Mouse (Mus musculus) intestine, postnatal 0 days (tissue): ENCODE results near the gene Dlgap1. TPM values are rescaled to one million over a fixed set of nuclear protein-coding genes. Genes with fewer than 3 reads are reported as not detected.
"Not testable (repeated sequence)": the region's sequence is repeated elsewhere in the genome, so short reads cannot be mapped to it uniquely, and the experiment has no call there.

Experiments
- ATAC-seq: fragments of 200-750 bp; cut with Nextera tagmentation; 2 replicates; pipeline ENCODE4 v1.8.0; 2017; ENCODE audit warnings: mild to moderate bottlenecking, moderate TSS enrichment, moderate library complexity
- H3K27ac ChIP-seq: fragments of 300-500 bp; sonication (generic); 2 replicates; pipeline ENCODE4 v1.5.1; 2014; ENCODE audit warnings: mild to moderate bottlenecking, low read depth, low read length, moderate library complexity
- H3K27me3 ChIP-seq: fragments of 300-500 bp; sonication (generic); replicated peaks from 2 replicates; pipeline ENCODE4 v1.6.1; 2014; ENCODE audit warnings: low read length, mixed read lengths; ENCODE audit not compliant: control insufficient read depth, insufficient read depth
- H3K36me3 ChIP-seq: fragments of 300-500 bp; sonication (generic); 2 replicates; pipeline ENCODE4 v1.6.1; 2014; ENCODE audit warnings: mild to moderate bottlenecking, moderate library complexity; ENCODE audit not compliant: control insufficient read depth, insufficient read depth
- H3K4me1 ChIP-seq: fragments of 300-500 bp; sonication (generic); replicated peaks from 2 replicates; pipeline ENCODE4 v1.6.1; 2014; ENCODE audit warnings: antibody characterized with exemption, low read length, mixed read lengths; ENCODE audit not compliant: control insufficient read depth, insufficient read depth
- H3K4me2 ChIP-seq: fragments of 300-500 bp; sonication (generic); replicated peaks from 2 replicates; pipeline ENCODE4 v1.6.1; 2014; ENCODE audit warnings: low read depth, mild to moderate bottlenecking, moderate library complexity
- H3K4me3 ChIP-seq: fragments of 300-500 bp; sonication (generic); 2 replicates; pipeline ENCODE4 v1.5.1; 2014; ENCODE audit warnings: low read depth, low read length
- H3K9ac ChIP-seq: fragments of 300-500 bp; sonication (generic); 2 replicates; pipeline ENCODE4 v1.6.1; 2014; ENCODE audit warnings: mild to moderate bottlenecking, low read depth, low read length
- H3K9me3 ChIP-seq: fragments of 300-500 bp; sonication (generic); 2 replicates; pipeline ENCODE4 v1.6.1; 2016; ENCODE audit warnings: mixed run types; ENCODE audit not compliant: control insufficient read depth
- CTCF ChIP-seq: sonication (generic); IDR thresholded peaks from 2 replicates; pipeline ENCODE4 v1.5.1; 2016; ENCODE audit warnings: low read depth, mild to moderate bottlenecking, control low read depth, antibody characterized with exemption, moderate library complexity
- WGBS: fragments of 180-500 bp; shearing (Covaris S2); extraction: QIAGEN DNeasy Blood & Tissue Kit; methylation state at CpG from one replicate; pipeline ENCODE4 v1.1.7; 2014; 5-methylcytosine and 5-hydroxymethylcytosine counted together
- polyA plus RNA-seq: library from polyadenylated mRNA; unstranded; fragments of >200 nt; fragmentation: Nextera tagmentation; extraction: Ambion mirVana; gene quantifications from 2 replicates; pipeline ENCODE4 v1.2.1, GENCODE M21; 2015

Gene Dlgap1
- polyA plus RNA-seq, 1 experiment from 2014 or later, result 0.85 TPM

GRCm38 (mm10) chr17:70534321-70534720 is 565.4 kb downstream of the Dlgap1 start:
- WGBS, result 64% methylated on average over 3 of the region's 3 CpGs
- Histone ChIP-seq H3K4me2 (no peak overlapping the region), H3K27me3 (no peaks in the 10 kb centered on the region), H3K27ac (no peak overlapping the region), H3K4me1 (no peaks in the 10 kb centered on the region), H3K4me3 (no peak overlapping the region), H3K36me3 (no peaks in the 10 kb centered on the region), H3K9me3 (no peaks in the 10 kb centered on the region), H3K9ac (no peak overlapping the region)
- ATAC-seq, result no peak
- no peak for TF ChIP-seq CTCF

GRCm38 (mm10) chr17:70541816-70542215 is 572.9 kb downstream of the Dlgap1 start:
- TF ChIP-seq CTCF, result no peak
- Histone ChIP-seq H3K4me1 (no peaks in the 10 kb centered on the region), H3K27ac (no peak overlapping the region), H3K4me2 (no peak overlapping the region), H3K27me3 (no peaks in the 10 kb centered on the region), H3K9ac (no peak overlapping the region), H3K4me3 (no peak overlapping the region), H3K36me3 (no peaks in the 10 kb centered on the region), H3K9me3 (no peaks in the 10 kb centered on the region)
- 90% methylated on average over 4 of the region's 4 CpGs for WGBS
- no peak for ATAC-seq

- ATAC-seq, result no peak
- Histone ChIP-seq H3K4me2 (no peak overlapping the region), H3K36me3 (no peaks in the 10 kb centered on the region), H3K9me3 (no peaks in the 10 kb centered on the region), H3K4me3 (no peak overlapping the region), H3K4me1 (no peaks in the 10 kb centered on the region), H3K27me3 (no peaks in the 10 kb centered on the region), H3K27ac (no peak overlapping the region), H3K9ac (no peak overlapping the region)
- TF ChIP-seq CTCF, result peak; percentile 32; the same call in 1 of the 2 replicates
- WGBS, result 89% methylated on average over 4 of the region's 4 CpGs
These were observed 581.9 kb downstream of the Dlgap1 start for GRCm38 (mm10) chr17:70550793-70551192.

- no peak overlapping the region for H3K4me3 ChIP-seq
- H3K9ac ChIP-seq, result no peak overlapping the region
- no peak for ATAC-seq
- no peaks in the 10 kb centered on the region for H3K4me1 ChIP-seq
- H3K36me3 ChIP-seq, result no peaks in the 10 kb centered on the region
- no peak for TF ChIP-seq CTCF
- 0 out of 2 replicates have a peak overlapping the region, but pooled peaks have one; percentile 24 for H3K4me2 ChIP-seq
- H3K27ac ChIP-seq, result no peak overlapping the region
- no peaks in the 10 kb centered on the region for H3K27me3 ChIP-seq
- 43% methylated on average over 7 of the region's 7 CpGs for WGBS
- H3K9me3 ChIP-seq, result no peaks in the 10 kb centered on the region
These were observed 592.7 kb downstream of the Dlgap1 start for GRCm38 (mm10) chr17:70561547-70561946.

GRCm38 (mm10) chr17:70570848-70571247 is 602.0 kb downstream of the Dlgap1 start:
- WGBS, result 75% methylated on average over 5 of the region's 5 CpGs
- Histone ChIP-seq H3K9ac (no peak overlapping the region), H3K9me3 (no peaks in the 10 kb centered on the region), H3K27ac (no peak overlapping the region), H3K36me3 (no peaks in the 10 kb centered on the region), H3K4me1 (no peaks in the 10 kb centered on the region), H3K4me3 (no peak overlapping the region), H3K4me2 (no peak overlapping the region), H3K27me3 (no peaks in the 10 kb centered on the region)
- TF ChIP-seq CTCF, result no peak
- no peak for ATAC-seq

- Histone ChIP-seq H3K36me3 (no peaks in the 10 kb centered on the region), H3K4me2 (no peak overlapping the region), H3K4me1 (no peaks in the 10 kb centered on the region), H3K9me3 (no peaks in the 10 kb centered on the region), H3K9ac (no peak overlapping the region), H3K27me3 (no peaks in the 10 kb centered on the region), H3K4me3 (no peak overlapping the region), H3K27ac (no peak overlapping the region)
- no peak for TF ChIP-seq CTCF
- no peak for ATAC-seq
- 68% methylated on average over 8 of the region's 8 CpGs for WGBS
These were observed 614.2 kb downstream of the Dlgap1 start for GRCm38 (mm10) chr17:70583042-70583441.

GRCm38 (mm10) chr17:70586735-70587425 is 618.0 kb downstream of the Dlgap1 start:
- no peak overlapping the region for H3K27ac ChIP-seq
- H3K9ac ChIP-seq, result no peak overlapping the region
- no peaks in the 10 kb centered on the region for H3K9me3 ChIP-seq
- no peaks in the 10 kb centered on the region for H3K4me1 ChIP-seq
- H3K4me2 ChIP-seq, result no peak overlapping the region
- TF ChIP-seq CTCF, result no peak
- no peak for ATAC-seq
- H3K27me3 ChIP-seq, result no peaks in the 10 kb centered on the region
- no peaks in the 10 kb centered on the region for H3K36me3 ChIP-seq
- 80% methylated on average over 13 of the region's 13 CpGs for WGBS
- H3K4me3 ChIP-seq, result no peak overlapping the region

- 71% methylated on average over 2 of the region's 4 CpGs for WGBS
- not testable (repeated sequence) for H3K9me3 ChIP-seq, H3K9ac ChIP-seq, H3K4me2 ChIP-seq, ATAC-seq, H3K4me3 ChIP-seq, H3K36me3 ChIP-seq, H3K27me3 ChIP-seq, H3K4me1 ChIP-seq, H3K27ac ChIP-seq
These were observed 619.2 kb downstream of the Dlgap1 start for GRCm38 (mm10) chr17:70587975-70588630.
